In genomic region chr13:78195601-78196115, GRCm38 (mm10) we compare ENCODE assay signal across 8 mouse cellular contexts. TPM values are rescaled to one million over a fixed set of nuclear protein-coding genes. Genes with fewer than 3 reads are reported as not detected.
DNase-seq lines count a peak whose midpoint lies in the region; ATAC-seq and TF ChIP-seq lines count a peak whose summit lies in the region.

No protein-coding gene starts in this region.

- peak overlapping the region; percentile 60 for H3K4me3 ChIP-seq in cerebellum, adult 2 months (replicated peaks; ENCODE audit: insufficient read depth, low read depth, low read length)
- peak overlapping the region; percentile 41 for H3K4me3 ChIP-seq in lung, embryonic 16.5 days (ENCODE audit: low read length)
- H3K4me3 ChIP-seq in intestine, postnatal 0 days (ENCODE audit: low read depth, low read length) = peak overlapping the region; percentile 27
- peak overlapping the region; percentile 46 for H3K4me3 ChIP-seq in stomach, embryonic 16.5 days (replicated peaks; ENCODE audit: low read length)

- no peak for TF ChIP-seq CTCF in cerebellum, adult 2 months (IDR thresholded peaks at IDR 0.05; ENCODE audit: borderline replicate concordance, insufficient read depth, low read depth, low read length)
- TF ChIP-seq CTCF in intestine, postnatal 0 days (IDR thresholded peaks at IDR 0.05; ENCODE audit: low read depth) = no peak

- 22% methylated on average over 13 of the region's 13 CpGs for WGBS in cerebellum, adult 2 months
- WGBS in lung, embryonic 16.5 days = 24% methylated on average over 13 of the region's 13 CpGs
- 36% methylated on average over 13 of the region's 13 CpGs for WGBS in intestine, postnatal 0 days
- WGBS in stomach, embryonic 16.5 days = 10% methylated on average over 13 of the region's 13 CpGs

- no peak for TF ChIP-seq POLR2A in cerebellum, adult 2 months (IDR thresholded peaks at IDR 0.05; ENCODE audit: borderline replicate concordance, insufficient read depth, low read length)

- no peaks in the 10 kb centered on the region for H3K4me1 ChIP-seq in cerebellum, adult 2 months (ENCODE audit: control insufficient read depth, insufficient read depth, low read length)
- peaks cover 14% of the 10 kb centered on the region for H3K4me1 ChIP-seq in lung, embryonic 16.5 days (replicated peaks; ENCODE audit: control insufficient read depth, insufficient read depth, low read length)
- no peaks in the 10 kb centered on the region for H3K4me1 ChIP-seq in intestine, postnatal 0 days (replicated peaks; ENCODE audit: control insufficient read depth, insufficient read depth, low read length)
- no peaks in the 10 kb centered on the region; the same call in 1 of the 2 replicates for H3K4me1 ChIP-seq in stomach, embryonic 16.5 days (ENCODE audit: control insufficient read depth, insufficient read depth, low read length)

- no peaks in the 10 kb centered on the region for H3K27me3 ChIP-seq in cerebellum, adult 2 months (ENCODE audit: control insufficient read depth, insufficient read depth, low read length)
- H3K27me3 ChIP-seq in lung, embryonic 16.5 days (ENCODE audit: control insufficient read depth, insufficient read depth, low read depth, low read length) = peaks cover 46% of the 10 kb centered on the region
- H3K27me3 ChIP-seq in intestine, postnatal 0 days (replicated peaks; ENCODE audit: control insufficient read depth, insufficient read depth, low read length) = peaks cover 81% of the 10 kb centered on the region
- H3K27me3 ChIP-seq in stomach, embryonic 16.5 days (ENCODE audit: control insufficient read depth, insufficient read depth, low read length) = peaks cover 16% of the 10 kb centered on the region

- DNase-seq in cerebellum, adult 2 months = peak in 1 of 2 experiments; percentile 43
- no peak for DNase-seq in cerebellum, postnatal 14 days
- no peak for DNase-seq in lung, postnatal 36 days
- DNase-seq in cerebellum, adult 9-11 months = no peak

- no peak overlapping the region for H3K9ac ChIP-seq in lung, embryonic 16.5 days (ENCODE audit: low read length)
- no peak overlapping the region for H3K9ac ChIP-seq in intestine, postnatal 0 days (ENCODE audit: low read depth, low read length)
- H3K9ac ChIP-seq in stomach, embryonic 16.5 days (ENCODE audit: low read length) = peak overlapping the region; percentile 69

- no peaks in the 10 kb centered on the region for H3K9me3 ChIP-seq in lung, embryonic 16.5 days (ENCODE audit: control insufficient read depth, low read length)
- no peaks in the 10 kb centered on the region for H3K9me3 ChIP-seq in intestine, postnatal 0 days (ENCODE audit: control insufficient read depth)
- no peaks in the 10 kb centered on the region for H3K9me3 ChIP-seq in stomach, embryonic 16.5 days (replicated peaks; ENCODE audit: control insufficient read depth, low read length)

- peak overlapping the region; percentile 55 for H3K4me2 ChIP-seq in lung, embryonic 16.5 days (ENCODE audit: low read depth, low read length)
- no peak overlapping the region for H3K4me2 ChIP-seq in intestine, postnatal 0 days (replicated peaks; ENCODE audit: low read depth)
- H3K4me2 ChIP-seq in stomach, embryonic 16.5 days (ENCODE audit: low read depth, low read length) = peak overlapping the region; percentile 54

- no peak for ATAC-seq in lung, embryonic 16.5 days (ENCODE audit: low read depth)
- ATAC-seq in intestine, postnatal 0 days = no peak
- ATAC-seq in stomach, embryonic 16.5 days (ENCODE audit: insufficient read depth, low FRiP score) = no peak
- no peak for ATAC-seq in cerebellum, adult (ENCODE audit: insufficient number of reproducible peaks, low FRiP score, low TSS enrichment)

- no peaks in the 10 kb centered on the region for H3K36me3 ChIP-seq in lung, embryonic 16.5 days (ENCODE audit: control insufficient read depth, insufficient read depth, low read length)
- H3K36me3 ChIP-seq in intestine, postnatal 0 days (ENCODE audit: control insufficient read depth, insufficient read depth) = no peaks in the 10 kb centered on the region
- H3K36me3 ChIP-seq in stomach, embryonic 16.5 days (ENCODE audit: control insufficient read depth, insufficient read depth, low read length) = no peaks in the 10 kb centered on the region

- H3K27ac ChIP-seq in cerebellum, adult 2 months (ENCODE audit: insufficient read depth, low read length) = peak overlapping the region; percentile 71
- H3K27ac ChIP-seq in lung, embryonic 16.5 days (ENCODE audit: low read length) = no peak overlapping the region
- no peak overlapping the region for H3K27ac ChIP-seq in intestine, postnatal 0 days (ENCODE audit: low read depth, low read length)
- peak overlapping the region; percentile 60; the same call in 1 of the 2 replicates for H3K27ac ChIP-seq in stomach, embryonic 16.5 days (ENCODE audit: low read length)

RNA-seq across cellular contexts. Expression of gene Nr2f1, which starts 3.9 kb away (rescaled TPM):
- 71.3 and 84.5 TPM in 2 replicates for polyA plus RNA-seq in cerebellum, adult 2 months (2012; rRNA removed)
- 3.6 and 3.7 TPM in 2 replicates for polyA plus RNA-seq in lung, embryonic 16.5 days (2015; fragmentation: Nextera tagmentation; extraction: Ambion mirVana)
- 0.82 and 1.0 TPM in 2 replicates for polyA plus RNA-seq in intestine, postnatal 0 days (2015; fragmentation: Nextera tagmentation; extraction: Ambion mirVana)
- 9.1 and 12.6 TPM in 2 replicates for polyA plus RNA-seq in stomach, embryonic 16.5 days (2015; fragmentation: Nextera tagmentation; extraction: Ambion mirVana)

Comparison
In these comparisons a context has a peak if more than half of its experiments do, and no peak if none do; other contexts are left out.
1. H3K27ac ChIP-seq: peak in cerebellum, adult 2 months (single experiment) and stomach, embryonic 16.5 days (single experiment); none in lung, embryonic 16.5 days (single experiment) and intestine, postnatal 0 days (single experiment).
2. Peak in every context shown above with its lines, with median percentiles within 50 percentile points of each other: H3K4me3 ChIP-seq.